Mouse (Mus musculus) limb, embryonic 11.5 days (tissue): ENCODE results near the gene Npr3. TPM values are rescaled to one million over a fixed set of nuclear protein-coding genes. Genes with fewer than 3 reads are reported as not detected.

Source experiments
- ATAC-seq: fragments of 200-750 bp; cut with Nextera tagmentation; 2 replicates; pipeline ENCODE4 v1.8.0; 2017; ENCODE audit warnings: low read depth; ENCODE audit not compliant: insufficient number of reproducible peaks, low FRiP score, low TSS enrichment
- DNase-seq: peaks from one replicate; pipeline ENCODE4 v3.0.0-alpha.2; 2015; ENCODE audit warnings: low spot score
- H3K27ac ChIP-seq: fragments of 300-500 bp; sonication (generic); replicated peaks from 2 replicates; pipeline ENCODE4 v1.5.1; 2014; ENCODE audit warnings: low read depth, mild to moderate bottlenecking, low read length
- H3K27me3 ChIP-seq: fragments of 300-500 bp; sonication (generic); 2 replicates; pipeline ENCODE4 v1.6.1; 2014; ENCODE audit warnings: mild to moderate bottlenecking, low read length, mixed read lengths; ENCODE audit not compliant: control insufficient read depth, insufficient read depth
- H3K36me3 ChIP-seq: fragments of 300-500 bp; sonication (generic); 2 replicates; pipeline ENCODE4 v1.6.1; 2014; ENCODE audit warnings: mild to moderate bottlenecking, low read length, moderate library complexity, mixed read lengths; ENCODE audit not compliant: control insufficient read depth, insufficient read depth
- H3K4me1 ChIP-seq: fragments of 300-500 bp; sonication (generic); 2 replicates; pipeline ENCODE4 v1.6.1; 2014; ENCODE audit warnings: low read length, mixed read lengths; ENCODE audit not compliant: control insufficient read depth, insufficient read depth
- H3K4me2 ChIP-seq: fragments of 300-500 bp; sonication (generic); 2 replicates; pipeline ENCODE4 v1.6.1; 2014; ENCODE audit warnings: low read depth, mild to moderate bottlenecking, moderate library complexity; ENCODE audit not compliant: severe bottlenecking
- H3K4me3 ChIP-seq: fragments of 300-500 bp; sonication (generic); 2 replicates; pipeline ENCODE4 v1.5.1; 2014; ENCODE audit warnings: low read depth, low read length
- H3K9ac ChIP-seq: fragments of 300-500 bp; sonication (generic); 2 replicates; pipeline ENCODE4 v1.6.1; 2014; ENCODE audit warnings: mild to moderate bottlenecking, low read length
- H3K9me3 ChIP-seq: fragments of 300-500 bp; sonication (generic); 2 replicates; pipeline ENCODE4 v1.6.1; 2016; ENCODE audit warnings: low read length; ENCODE audit not compliant: control insufficient read depth
- WGBS: fragments of 180-500 bp; shearing (Covaris S2); extraction: QIAGEN DNeasy Blood & Tissue Kit; methylation state at CpG from one replicate; pipeline ENCODE4 v1.1.7; 2014; 5-methylcytosine and 5-hydroxymethylcytosine counted together
- polyA plus RNA-seq: library from polyadenylated mRNA; unstranded; fragments of >200 nt; fragmentation: Nextera tagmentation; extraction: Ambion mirVana; gene quantifications from 2 replicates; pipeline ENCODE4 v1.2.1, GENCODE M21; 2014

The Npr3 gene
- polyA plus RNA-seq, 1 experiment from 2014 or later, result 2.2 TPM

GRCm38 (mm10) chr15:11927742-11928141 lies 20.7 kb upstream of the Npr3 start:
- ATAC-seq (no peak), DNase-seq (no peak)
- 83% methylated on average over 3 of the region's 3 CpGs for WGBS
- Histone ChIP-seq H3K4me1 (no peaks in the 10 kb centered on the region), H3K27me3 (no peaks in the 10 kb centered on the region), H3K9ac (no peak overlapping the region), H3K9me3 (no peaks in the 10 kb centered on the region), H3K4me2 (no peak overlapping the region), H3K36me3 (no peaks in the 10 kb centered on the region), H3K27ac (no peak overlapping the region), H3K4me3 (no peak overlapping the region)

DNA sequence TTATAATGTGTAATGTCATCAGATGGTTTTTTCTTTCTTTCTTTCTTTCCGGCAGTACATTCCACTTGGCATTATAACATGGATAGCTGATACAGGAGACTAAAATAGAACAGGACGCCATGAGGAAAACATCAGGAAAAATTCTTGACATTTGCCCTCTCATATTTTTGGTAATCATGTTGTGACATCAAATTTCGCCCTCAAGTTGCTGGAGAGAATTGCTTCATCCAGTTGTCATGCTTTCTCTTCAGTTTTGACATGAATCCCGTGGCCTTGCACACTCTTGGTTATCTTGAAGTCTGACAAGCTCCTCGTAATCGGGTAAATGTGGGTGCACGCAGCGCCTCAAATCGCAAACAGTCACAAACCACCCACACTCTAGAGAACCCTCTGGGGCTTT lies 7.0 kb upstream of the Npr3 start:
- Histone ChIP-seq H3K9me3 (no peaks in the 10 kb centered on the region), H3K27me3 (no peaks in the 10 kb centered on the region), H3K4me1 (no peaks in the 10 kb centered on the region), H3K36me3 (no peaks in the 10 kb centered on the region), H3K4me2 (no peak overlapping the region), H3K9ac (no peak overlapping the region), H3K4me3 (no peak overlapping the region), H3K27ac (no peak overlapping the region)
- no peak for DNase-seq
- WGBS, result 85% methylated on average over 9 of the region's 9 CpGs
- no peak for ATAC-seq

DNA sequence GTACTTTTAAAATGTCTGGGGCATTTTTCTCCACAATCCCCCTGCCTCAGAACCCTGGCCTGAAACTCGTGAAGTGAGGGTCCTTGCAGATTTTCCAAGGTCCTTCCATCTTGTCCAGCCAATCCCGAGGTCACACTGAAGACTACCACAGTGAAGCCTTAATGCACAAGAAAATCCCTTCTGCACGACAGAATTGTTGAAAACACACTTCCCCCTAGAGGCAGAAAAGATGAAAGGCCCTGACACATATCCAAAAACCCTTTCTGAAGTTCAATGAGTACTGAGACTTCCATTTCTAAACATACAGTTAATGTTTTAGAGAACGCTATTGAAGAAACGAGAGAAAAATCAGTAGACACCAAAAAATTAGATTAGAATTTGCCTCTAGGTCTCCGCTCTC lies 2.8 kb upstream of the Npr3 start:
- Histone ChIP-seq H3K36me3 (no peaks in the 10 kb centered on the region), H3K27ac (no peak overlapping the region), H3K9ac (no peak overlapping the region), H3K4me3 (no peak overlapping the region), H3K9me3 (no peaks in the 10 kb centered on the region), H3K4me1 (peaks cover 15% of the 10 kb centered on the region; the same call in 1 of the 2 replicates), H3K4me2 (no peak overlapping the region), H3K27me3 (peaks cover 19% of the 10 kb centered on the region)
- DNase-seq (no peak), ATAC-seq (no peak)
- 49% methylated on average over 6 of the region's 6 CpGs for WGBS

GRCm38 (mm10) chr15:11908166-11908565 lies 1.1 kb upstream of the Npr3 start:
- no peak overlapping the region for H3K9ac ChIP-seq
- H3K9me3 ChIP-seq, result no peaks in the 10 kb centered on the region
- no peak for ATAC-seq
- H3K27me3 ChIP-seq, result peaks cover 36% of the 10 kb centered on the region
- H3K4me1 ChIP-seq, result peaks cover 27% of the 10 kb centered on the region
- peak overlapping the region; percentile 34 for H3K4me2 ChIP-seq
- WGBS, result 7% methylated on average over 11 of the region's 11 CpGs
- H3K27ac ChIP-seq, result no peak overlapping the region
- DNase-seq, result peak; percentile 48
- no peaks in the 10 kb centered on the region for H3K36me3 ChIP-seq
- no peak overlapping the region; the same call in 1 of the 2 replicates for H3K4me3 ChIP-seq

DNA sequence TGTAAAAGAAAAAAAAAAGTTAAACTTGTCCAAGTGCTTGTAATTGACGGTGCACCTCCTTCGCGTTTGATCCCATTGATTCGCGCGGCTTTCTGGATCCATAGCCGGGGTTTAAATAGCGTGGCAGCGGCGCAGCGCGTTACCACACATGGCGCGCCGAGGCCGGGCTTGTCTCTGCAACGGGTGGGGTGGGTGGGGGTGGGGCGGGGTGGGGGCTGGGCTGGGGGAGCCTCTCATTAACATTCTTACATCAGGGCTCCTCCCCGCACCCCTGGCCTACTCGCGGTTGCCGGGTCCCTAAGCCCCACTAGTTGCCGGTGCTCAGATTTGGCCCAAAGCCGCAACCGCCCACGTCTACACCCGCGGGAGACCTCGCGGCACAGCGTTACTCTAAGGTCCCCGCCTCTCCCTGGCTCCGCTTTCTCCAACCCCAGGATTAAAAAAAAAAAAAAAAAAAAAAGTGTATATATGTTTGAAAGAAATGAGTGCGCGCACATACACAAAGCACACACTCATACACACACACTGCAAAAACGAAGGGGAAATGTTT lies 991 bp downstream of the Npr3 start:
- ATAC-seq (no peak), DNase-seq (peak; percentile 52)
- no peaks in the 10 kb centered on the region for H3K9me3 ChIP-seq
- peaks cover 28% of the 10 kb centered on the region for H3K4me1 ChIP-seq
- H3K9ac ChIP-seq, result no peak overlapping the region
- WGBS, result under 1% methylated on average over 36 of the region's 36 CpGs
- H3K36me3 ChIP-seq, result no peaks in the 10 kb centered on the region
- peaks cover 42% of the 10 kb centered on the region for H3K27me3 ChIP-seq
- peak overlapping the region; percentile 87 for H3K4me2 ChIP-seq
- peak overlapping the region; percentile 32 for H3K4me3 ChIP-seq
- no peak overlapping the region for H3K27ac ChIP-seq

GRCm38 (mm10) chr15:11904848-11905672 lies 2.0 kb downstream of the Npr3 start:
- H3K27me3 ChIP-seq, result peaks cover 42% of the 10 kb centered on the region
- no peak overlapping the region for H3K27ac ChIP-seq
- WGBS, result under 1% methylated on average over 90 of the region's 90 CpGs

DNA sequence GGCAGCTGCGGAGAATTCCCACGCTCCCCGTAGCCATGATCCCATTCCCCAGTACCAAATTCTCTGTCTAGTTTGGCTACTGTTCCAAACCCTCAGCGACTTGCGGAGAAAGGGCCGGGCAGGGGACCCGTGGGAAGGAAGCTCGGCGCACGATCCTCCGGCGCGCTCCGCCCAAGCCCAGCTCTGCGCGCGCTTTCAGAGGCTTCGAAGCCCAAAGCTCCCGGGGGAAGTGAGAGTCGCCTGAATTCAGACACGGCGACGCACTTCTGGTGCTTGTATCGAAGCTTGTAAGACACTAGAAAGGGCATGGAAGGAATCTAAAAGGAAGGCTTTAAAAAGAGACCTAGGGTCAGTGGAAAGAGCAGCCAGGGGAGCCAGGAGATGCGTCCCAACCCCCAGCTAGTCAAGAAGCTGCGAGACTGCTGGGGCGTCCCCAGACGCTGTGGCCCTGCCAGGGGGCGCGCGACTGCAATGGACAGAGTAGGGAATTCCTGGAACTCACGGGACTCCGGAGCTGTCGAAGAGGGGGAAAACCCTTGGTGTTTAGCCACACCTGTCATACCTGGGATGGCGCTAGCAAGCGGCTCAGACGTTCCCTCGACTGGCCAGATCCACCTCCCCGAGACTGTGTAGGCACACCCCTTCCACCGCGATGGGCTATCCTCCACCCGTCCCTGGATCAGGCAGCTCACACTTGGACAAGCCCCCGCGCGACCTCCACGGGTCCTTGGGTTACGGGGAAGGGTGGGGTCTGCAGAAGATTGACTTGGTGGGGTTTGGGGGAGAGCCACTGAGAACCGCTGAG lies 2.8 kb downstream of the Npr3 start:
- H3K36me3 ChIP-seq, result no peaks in the 10 kb centered on the region
- H3K9me3 ChIP-seq, result no peaks in the 10 kb centered on the region
- peak overlapping the region; percentile 87 for H3K4me2 ChIP-seq
- under 1% methylated on average over 48 of the region's 48 CpGs for WGBS
- DNase-seq (peak; percentile 68), ATAC-seq (peak; percentile 9; the same call in 1 of the 2 replicates)
- peaks cover 42% of the 10 kb centered on the region for H3K27me3 ChIP-seq
- peak overlapping the region; percentile 40 for H3K4me3 ChIP-seq
- H3K27ac ChIP-seq, result no peak overlapping the region
- H3K9ac ChIP-seq, result peak overlapping the region; percentile 34; the same call in 1 of the 2 replicates
- peaks cover 28% of the 10 kb centered on the region for H3K4me1 ChIP-seq

More at GRCm38 (mm10) chr15:11904848-11905672, 2.0 kb downstream of the Npr3 start:
- Histone ChIP-seq H3K9me3 (no peaks in the 10 kb centered on the region), H3K36me3 (no peaks in the 10 kb centered on the region), H3K4me2 (peak overlapping the region; percentile 87), H3K4me1 (peaks cover 28% of the 10 kb centered on the region), H3K4me3 (peak overlapping the region; percentile 40), H3K9ac (peak overlapping the region; percentile 45)
- no peak for DNase-seq
- ATAC-seq, result no peak; the same call in 1 of the 2 replicates
